Mouse (Mus musculus): ENCODE measurements around the gene Oat. TPM values are rescaled to one million over a fixed set of nuclear protein-coding genes. Genes with fewer than 3 reads are reported as not detected.
A peak's percentile ranks its signal among the peaks of the same experiment; 100 is the strongest.

Gene Oat
- total and polyA plus RNA-seq, 2 experiments from 2014 or later: 105 TPM

- H3K4me2 ChIP-seq (ENCODE audit: low read depth): no peak overlapping the region
- H3K27ac ChIP-seq (ENCODE audit: low read depth, low read length): no peak overlapping the region
- no peaks in the 10 kb centered on the region for H3K9me3 ChIP-seq (ENCODE audit: low read length)
- WGBS: 15% methylated on average over 1 of the region's 1 CpGs
- no peak overlapping the region for H3K9ac ChIP-seq
- TF ChIP-seq CTCF (IDR thresholded peaks at IDR 0.05; ENCODE audit: low read depth): no peak
- ATAC-seq: no peak
- H3K4me3 ChIP-seq (ENCODE audit: low read depth, low read length): no peak overlapping the region
- no peaks in the 10 kb centered on the region for H3K4me1 ChIP-seq (ENCODE audit: insufficient read depth)
- H3K27me3 ChIP-seq (ENCODE audit: insufficient read depth, low read length): no peaks in the 10 kb centered on the region
- peaks cover 42% of the 10 kb centered on the region for H3K36me3 ChIP-seq (ENCODE audit: insufficient read depth)
- DNase-seq: no peak
Observed at GRCm38 (mm10) chr7:132565831-132566230, 10.4 kb downstream of the Oat start.

GRCm38 (mm10) chr7:132559138-132559766, 16.9 kb downstream of the Oat start:
- H3K27ac ChIP-seq (ENCODE audit: low read depth, low read length): no peak overlapping the region
- DNase-seq: no peak
- peaks cover 59% of the 10 kb centered on the region for H3K36me3 ChIP-seq (ENCODE audit: insufficient read depth)
- H3K27me3 ChIP-seq (ENCODE audit: insufficient read depth, low read length): no peaks in the 10 kb centered on the region
- no peak for TF ChIP-seq CTCF (IDR thresholded peaks at IDR 0.05; ENCODE audit: low read depth)
- no peak for ATAC-seq
- no peak overlapping the region for H3K4me3 ChIP-seq (ENCODE audit: low read depth, low read length)
- H3K9ac ChIP-seq: no peak overlapping the region
- no peaks in the 10 kb centered on the region for H3K9me3 ChIP-seq (ENCODE audit: low read length)
- no peak overlapping the region for H3K4me2 ChIP-seq (ENCODE audit: low read depth)
- no peaks in the 10 kb centered on the region for H3K4me1 ChIP-seq (ENCODE audit: insufficient read depth)
- 73% methylated on average over 3 of the region's 3 CpGs for WGBS

GRCm38 (mm10) chr7:132558141-132558736, 18.0 kb downstream of the Oat start:
- H3K4me2 ChIP-seq (ENCODE audit: low read depth): no peak overlapping the region
- DNase-seq (no peak), ATAC-seq (no peak)
- 75% methylated on average over 7 of the region's 7 CpGs for whole genome bisulfite sequencing
- no peak overlapping the region for H3K4me3 ChIP-seq (ENCODE audit: low read depth, low read length)
- no peak overlapping the region for H3K9ac ChIP-seq
- no peak for TF ChIP-seq CTCF (IDR thresholded peaks at IDR 0.05; ENCODE audit: low read depth)
- no peak overlapping the region for H3K27ac ChIP-seq (ENCODE audit: low read depth, low read length)
- H3K36me3 ChIP-seq (ENCODE audit: insufficient read depth): peaks cover 51% of the 10 kb centered on the region
- no peaks in the 10 kb centered on the region for H3K4me1 ChIP-seq (ENCODE audit: insufficient read depth)
- no peaks in the 10 kb centered on the region for H3K27me3 ChIP-seq (ENCODE audit: insufficient read depth, low read length)
- H3K9me3 ChIP-seq (ENCODE audit: low read length): no peaks in the 10 kb centered on the region

- DNase-seq (no peak), ATAC-seq (no peak)
- Histone ChIP-seq H3K4me3 (ENCODE audit: low read depth, low read length) (no peak overlapping the region), H3K4me1 (ENCODE audit: insufficient read depth) (no peaks in the 10 kb centered on the region), H3K9ac (no peak overlapping the region), H3K27me3 (ENCODE audit: insufficient read depth, low read length) (no peaks in the 10 kb centered on the region), H3K36me3 (ENCODE audit: insufficient read depth) (peaks cover 38% of the 10 kb centered on the region), H3K27ac (ENCODE audit: low read depth, low read length) (no peak overlapping the region), H3K4me2 (ENCODE audit: low read depth) (no peak overlapping the region), H3K9me3 (ENCODE audit: low read length) (no peaks in the 10 kb centered on the region)
- 93% methylated on average over 5 of the region's 5 CpGs for WGBS
- TF ChIP-seq CTCF (IDR thresholded peaks at IDR 0.05; ENCODE audit: low read depth): no peak
Observed at GRCm38 (mm10) chr7:132556575-132556974, 19.6 kb downstream of the Oat start.

- Histone ChIP-seq H3K9me3 (ENCODE audit: low read length) (no peaks in the 10 kb centered on the region), H3K4me1 (ENCODE audit: insufficient read depth) (0 out of 2 replicates have a peak, but pooled peaks cover 3% of the 10 kb centered on the region), H3K27me3 (ENCODE audit: insufficient read depth, low read length) (no peaks in the 10 kb centered on the region), H3K27ac (ENCODE audit: low read depth, low read length) (no peak overlapping the region), H3K9ac (no peak overlapping the region), H3K36me3 (ENCODE audit: insufficient read depth) (peaks cover 32% of the 10 kb centered on the region), H3K4me3 (ENCODE audit: low read depth, low read length) (no peak overlapping the region), H3K4me2 (ENCODE audit: low read depth) (no peak overlapping the region)
- DNase-seq (no peak), ATAC-seq (no peak)
- 34% methylated on average over 4 of the region's 4 CpGs for WGBS
- TF ChIP-seq CTCF (IDR thresholded peaks at IDR 0.05; ENCODE audit: low read depth): no peak
Observed at GRCm38 (mm10) chr7:132555911-132556310, 20.3 kb downstream of the Oat start.

GRCm38 (mm10) chr7:132554091-132554490, 22.1 kb downstream of the Oat start:
- 0 out of 2 replicates have a peak, but pooled peaks cover 3% of the 10 kb centered on the region for H3K4me1 ChIP-seq (ENCODE audit: insufficient read depth)
- no peaks in the 10 kb centered on the region for H3K27me3 ChIP-seq (ENCODE audit: insufficient read depth, low read length)
- DNase-seq: no peak
- H3K27ac ChIP-seq (ENCODE audit: low read depth, low read length): no peak overlapping the region
- no peaks in the 10 kb centered on the region for H3K9me3 ChIP-seq (ENCODE audit: low read length)
- no peak for ATAC-seq
- 30% methylated on average over 2 of the region's 2 CpGs for WGBS
- H3K4me2 ChIP-seq (ENCODE audit: low read depth): no peak overlapping the region
- H3K36me3 ChIP-seq (ENCODE audit: insufficient read depth): peaks cover 14% of the 10 kb centered on the region
- H3K9ac ChIP-seq: no peak overlapping the region
- no peak for TF ChIP-seq CTCF (IDR thresholded peaks at IDR 0.05; ENCODE audit: low read depth)
- no peak overlapping the region for H3K4me3 ChIP-seq (ENCODE audit: low read depth, low read length)

- ATAC-seq: peak; percentile 98
- no peak overlapping the region for H3K27ac ChIP-seq (ENCODE audit: low read depth, low read length)
- H3K4me2 ChIP-seq (ENCODE audit: low read depth): peak overlapping the region; percentile 91
- H3K9me3 ChIP-seq (ENCODE audit: low read length): no peaks in the 10 kb centered on the region
- TF ChIP-seq CTCF (IDR thresholded peaks at IDR 0.05; ENCODE audit: low read depth): peak; percentile 97
- H3K36me3 ChIP-seq (ENCODE audit: insufficient read depth): no peaks in the 10 kb centered on the region
- 2% methylated on average over 27 of the region's 27 CpGs for WGBS
- 0 out of 2 replicates have a peak, but pooled peaks cover 3% of the 10 kb centered on the region for H3K4me1 ChIP-seq (ENCODE audit: insufficient read depth)
- H3K27me3 ChIP-seq (ENCODE audit: insufficient read depth, low read length): no peaks in the 10 kb centered on the region
- peak overlapping the region; percentile 45 for H3K4me3 ChIP-seq (ENCODE audit: low read depth, low read length)
- DNase-seq: peak; percentile 97
- H3K9ac ChIP-seq: peak overlapping the region; percentile 28
Observed at GRCm38 (mm10) chr7:132551351-132552126, 24.7 kb downstream of the Oat start.

Measured in forebrain, postnatal 0 days (tissue).